Mouse (Mus musculus) liver, embryonic 15.5 days (tissue): ENCODE results near the gene Gnptab. TPM values are rescaled to one million over a fixed set of nuclear protein-coding genes. Genes with fewer than 3 reads are reported as not detected.

Experiments
- ATAC-seq: fragments of 200-750 bp; cut with Nextera tagmentation; 2 replicates; pipeline ENCODE4 v1.8.0; 2017; ENCODE audit warnings: moderate number of reproducible peaks, mild to moderate bottlenecking, moderate library complexity; ENCODE audit not compliant: insufficient read depth
- H3K27ac ChIP-seq: fragments of 300-500 bp; sonication (generic); replicated peaks from 2 replicates; pipeline ENCODE4 v1.5.1; 2015; ENCODE audit warnings: mild to moderate bottlenecking, inconsistent platforms
- H3K27me3 ChIP-seq: fragments of 300-500 bp; sonication (generic); 2 replicates; pipeline ENCODE4 v1.6.1; 2015; ENCODE audit warnings: mild to moderate bottlenecking, inconsistent platforms
- H3K36me3 ChIP-seq: fragments of 300-500 bp; sonication (generic); replicated peaks from 2 replicates; pipeline ENCODE4 v1.6.1; 2015; ENCODE audit warnings: moderate library complexity, mild to moderate bottlenecking, inconsistent platforms
- H3K4me1 ChIP-seq: fragments of 300-500 bp; sonication (generic); replicated peaks from 2 replicates; pipeline ENCODE4 v1.6.1; 2015; ENCODE audit warnings: inconsistent platforms
- H3K4me2 ChIP-seq: fragments of 300-500 bp; sonication (generic); 2 replicates; pipeline ENCODE4 v1.6.1; 2015; ENCODE audit warnings: moderate library complexity, mild to moderate bottlenecking, inconsistent platforms
- H3K4me3 ChIP-seq: fragments of 300-500 bp; sonication (generic); replicated peaks from 2 replicates; pipeline ENCODE4 v1.5.1; 2015; ENCODE audit warnings: mild to moderate bottlenecking, inconsistent platforms
- H3K9ac ChIP-seq: fragments of 300-500 bp; sonication (generic); 2 replicates; pipeline ENCODE4 v1.6.1; 2015; ENCODE audit warnings: moderate library complexity, mild to moderate bottlenecking, inconsistent platforms
- H3K9me3 ChIP-seq: fragments of 300-500 bp; sonication (generic); replicated peaks from 2 replicates; pipeline ENCODE4 v1.6.1; 2016; ENCODE audit warnings: inconsistent platforms
- WGBS: fragments of 180-500 bp; shearing (Covaris S2); methylation state at CpG from one replicate; pipeline ENCODE4 v1.1.7; 2015; ENCODE audit warnings: mixed read lengths; ENCODE audit not compliant: insufficient replicate concordance; 5-methylcytosine and 5-hydroxymethylcytosine counted together
- polyA plus RNA-seq: library from polyadenylated mRNA; unstranded; fragments of >200 nt; fragmentation: Nextera tagmentation; extraction: Ambion mirVana; gene quantifications from 2 replicates; pipeline ENCODE4 v1.2.1, GENCODE M21; 2015

The Gnptab gene
- polyA plus RNA-seq, 1 experiment from 2014 or later, result 2.7 TPM

- no peaks in the 10 kb centered on the region for H3K9me3 ChIP-seq
- H3K4me1 ChIP-seq, result peaks cover 41% of the 10 kb centered on the region
- no peak for ATAC-seq
- H3K36me3 ChIP-seq, result no peaks in the 10 kb centered on the region
- no peak overlapping the region for H3K4me3 ChIP-seq
- H3K27ac ChIP-seq, result no peak overlapping the region
- H3K27me3 ChIP-seq, result no peaks in the 10 kb centered on the region
- H3K9ac ChIP-seq, result no peak overlapping the region
- WGBS, result 53% methylated on average over 4 of the region's 4 CpGs
- H3K4me2 ChIP-seq, result no peak overlapping the region
These were observed 1.3 kb upstream of the Gnptab start for GRCm38 (mm10) chr10:88377666-88378065.

- 0 out of 2 replicates have a peak overlapping the region, but pooled peaks have one; percentile 59 for H3K27ac ChIP-seq
These were observed 1.1 kb downstream of the Gnptab start for GRCm38 (mm10) chr10:88380002-88380401.

GRCm38 (mm10) chr10:88380430-88381060 is 1.6 kb downstream of the Gnptab start:
- H3K27ac ChIP-seq, result no peak overlapping the region
- no peaks in the 10 kb centered on the region for H3K9me3 ChIP-seq
- H3K4me3 ChIP-seq, result peak overlapping the region; percentile 76
- 0 out of 2 replicates have a peak overlapping the region, but pooled peaks have one; percentile 65 for H3K9ac ChIP-seq
- WGBS, result 52% methylated on average over 14 of the region's 14 CpGs
- no peaks in the 10 kb centered on the region for H3K36me3 ChIP-seq
- H3K4me2 ChIP-seq, result peak overlapping the region; percentile 98
- H3K4me1 ChIP-seq, result peaks cover 56% of the 10 kb centered on the region
- no peaks in the 10 kb centered on the region for H3K27me3 ChIP-seq
- ATAC-seq, result no peak

More at GRCm38 (mm10) chr10:88380002-88380401, 1.1 kb downstream of the Gnptab start:
- ATAC-seq, result peak; percentile 72
- Histone ChIP-seq H3K9me3 (no peaks in the 10 kb centered on the region), H3K36me3 (no peaks in the 10 kb centered on the region), H3K4me3 (peak overlapping the region; percentile 76), H3K9ac (peak overlapping the region; percentile 65), H3K4me2 (peak overlapping the region; percentile 98), H3K4me1 (peaks cover 51% of the 10 kb centered on the region), H3K27me3 (no peaks in the 10 kb centered on the region)
- WGBS, result under 1% methylated on average over 11 of the region's 11 CpGs

- Histone ChIP-seq H3K27me3 (no peaks in the 10 kb centered on the region), H3K4me3 (no peak overlapping the region), H3K27ac (no peak overlapping the region), H3K4me2 (no peak overlapping the region), H3K9me3 (no peaks in the 10 kb centered on the region), H3K4me1 (peaks cover 63% of the 10 kb centered on the region), H3K9ac (no peak overlapping the region), H3K36me3 (no peaks in the 10 kb centered on the region)
- WGBS, result 52% methylated on average over 4 of the region's 4 CpGs
- ATAC-seq, result no peak
These were observed 2.4 kb downstream of the Gnptab start for GRCm38 (mm10) chr10:88381286-88381685.

DNA sequence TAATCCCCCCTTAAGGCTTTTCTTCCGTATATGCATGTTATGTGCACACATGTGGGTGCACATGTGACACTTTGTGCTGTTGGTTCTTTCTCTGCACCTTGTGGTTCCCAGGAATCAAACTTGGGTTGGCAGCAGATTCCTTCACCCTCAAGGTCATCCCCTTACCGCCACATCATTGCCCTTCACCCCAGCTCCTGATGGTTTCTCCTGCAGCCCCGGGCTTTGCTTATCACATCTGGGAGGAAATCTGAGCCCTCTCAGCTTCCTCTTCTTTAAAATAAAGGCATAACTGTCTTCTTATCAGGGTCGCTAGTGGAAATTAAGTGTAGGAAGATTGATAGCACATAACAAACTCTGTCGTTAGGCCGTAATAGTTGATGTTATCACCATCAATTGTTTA is 3.1 kb downstream of the Gnptab start:
- H3K4me2 ChIP-seq, result no peak overlapping the region
- H3K4me3 ChIP-seq, result no peak overlapping the region
- no peak for ATAC-seq
- no peaks in the 10 kb centered on the region for H3K27me3 ChIP-seq
- H3K9ac ChIP-seq, result no peak overlapping the region
- no peaks in the 10 kb centered on the region for H3K9me3 ChIP-seq
- WGBS, result 16% methylated on average over 6 of the region's 6 CpGs
- H3K27ac ChIP-seq, result no peak overlapping the region
- no peaks in the 10 kb centered on the region for H3K36me3 ChIP-seq
- peaks cover 60% of the 10 kb centered on the region for H3K4me1 ChIP-seq

DNA sequence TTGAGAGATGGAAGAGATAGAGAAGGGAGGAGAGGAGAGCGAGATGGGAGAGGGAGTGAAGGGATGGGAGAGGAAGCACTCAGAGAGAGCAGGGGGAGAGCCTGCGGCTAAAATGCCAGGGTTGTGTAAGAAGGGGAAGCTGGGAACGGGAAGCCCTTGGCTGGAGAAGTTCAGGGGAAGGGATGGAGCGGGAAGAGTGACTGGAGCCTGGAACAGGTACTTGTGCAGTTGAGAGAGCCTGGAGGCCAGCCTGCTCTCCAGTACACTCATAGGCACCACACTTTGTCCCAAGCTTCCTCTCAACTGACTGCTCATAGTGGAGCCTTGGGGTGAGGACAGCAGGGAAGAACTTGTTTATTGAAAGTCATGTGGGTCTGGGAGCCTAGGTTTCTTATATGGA is 4.5 kb downstream of the Gnptab start:
- no peak overlapping the region for H3K27ac ChIP-seq
- ATAC-seq, result no peak
- 38% methylated on average over 4 of the region's 4 CpGs for WGBS

DNA sequence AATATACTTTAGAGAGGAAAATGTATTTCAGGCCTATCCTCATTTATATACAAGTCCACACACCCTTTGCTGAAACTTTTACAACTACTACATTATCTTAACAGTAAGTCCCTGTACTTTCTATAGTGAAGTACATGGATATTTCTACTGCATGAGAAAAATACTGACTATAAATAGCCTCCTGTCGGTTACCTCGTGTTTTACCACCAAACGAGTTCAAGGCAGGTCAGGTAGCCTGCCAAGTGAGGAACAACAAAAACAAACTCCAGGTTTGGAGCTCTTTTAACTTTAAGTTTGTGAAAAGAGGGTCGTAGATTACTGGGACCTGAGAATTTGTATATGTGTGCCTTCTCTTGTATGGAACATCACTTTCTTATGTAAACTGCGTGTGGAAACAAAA is 5.1 kb downstream of the Gnptab start:
- Histone ChIP-seq H3K4me3 (no peak overlapping the region), H3K27me3 (no peaks in the 10 kb centered on the region), H3K27ac (no peak overlapping the region), H3K4me1 (peaks cover 60% of the 10 kb centered on the region), H3K36me3 (no peaks in the 10 kb centered on the region), H3K9ac (no peak overlapping the region), H3K9me3 (no peaks in the 10 kb centered on the region), H3K4me2 (no peak overlapping the region)
- WGBS, result 32% methylated on average over 5 of the region's 5 CpGs
- ATAC-seq, result no peak

More for the DNA sequence above, 4.5 kb downstream of the Gnptab start:
- Histone ChIP-seq H3K4me3 (no peak overlapping the region), H3K4me1 (peaks cover 59% of the 10 kb centered on the region), H3K9ac (no peak overlapping the region), H3K36me3 (no peaks in the 10 kb centered on the region), H3K9me3 (no peaks in the 10 kb centered on the region), H3K27me3 (no peaks in the 10 kb centered on the region), H3K4me2 (no peak overlapping the region)

DNA sequence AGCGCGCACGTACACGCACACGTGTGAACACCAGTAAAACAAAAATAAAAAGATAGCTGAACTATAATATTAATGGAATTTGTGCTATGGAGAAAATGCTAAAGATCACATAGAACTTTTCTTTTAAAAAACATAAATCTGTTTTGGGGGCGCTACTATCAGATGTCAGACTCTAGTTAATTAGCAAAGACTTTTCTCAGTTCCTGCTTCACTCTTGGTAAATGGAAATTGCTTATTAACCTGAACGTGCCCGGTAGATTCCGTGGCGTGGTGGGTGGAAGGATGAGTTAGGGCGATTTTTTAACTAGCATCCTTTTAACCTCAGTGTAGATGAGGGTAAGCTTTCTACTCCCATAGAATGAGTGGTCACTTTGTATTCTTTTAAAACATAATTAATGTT is 6.4 kb downstream of the Gnptab start:
- no peak overlapping the region for H3K4me2 ChIP-seq
- 73% methylated on average over 11 of the region's 11 CpGs for WGBS

DNA sequence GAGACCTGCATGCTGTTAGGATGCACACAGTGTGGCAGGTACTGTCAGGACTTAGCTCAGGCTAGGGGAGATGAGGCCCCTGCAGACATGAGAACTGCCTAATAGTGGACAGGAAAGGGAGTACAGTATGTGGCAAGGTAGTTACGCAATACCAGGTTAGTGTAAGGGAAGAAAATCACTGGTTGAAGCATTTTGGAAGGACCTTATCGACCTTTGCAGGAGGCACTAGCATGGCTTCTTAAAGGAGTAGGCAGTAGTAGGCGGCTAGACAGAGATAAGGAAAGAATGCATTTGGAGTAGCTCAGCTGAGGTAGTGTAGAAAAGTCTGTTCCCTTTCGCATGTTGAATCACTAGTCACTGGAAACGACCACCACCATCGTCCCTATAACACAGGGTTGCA is 6.8 kb downstream of the Gnptab start:
- Histone ChIP-seq H3K9ac (no peak overlapping the region), H3K4me1 (peaks cover 59% of the 10 kb centered on the region), H3K4me3 (no peak overlapping the region), H3K27me3 (no peaks in the 10 kb centered on the region), H3K27ac (no peak overlapping the region), H3K36me3 (no peaks in the 10 kb centered on the region), H3K9me3 (no peaks in the 10 kb centered on the region), H3K4me2 (peak overlapping the region; percentile 23; the same call in 1 of the 2 replicates)
- ATAC-seq, result peak; percentile 74
- WGBS, result 12% methylated on average over 6 of the region's 6 CpGs

More for the DNA sequence above, 6.4 kb downstream of the Gnptab start:
- no peaks in the 10 kb centered on the region for H3K9me3 ChIP-seq
- no peak overlapping the region for H3K27ac ChIP-seq
- H3K4me1 ChIP-seq, result peaks cover 60% of the 10 kb centered on the region
- H3K36me3 ChIP-seq, result no peaks in the 10 kb centered on the region
- no peak overlapping the region for H3K4me3 ChIP-seq
- no peak overlapping the region for H3K9ac ChIP-seq
- H3K27me3 ChIP-seq, result no peaks in the 10 kb centered on the region
- ATAC-seq, result no peak

GRCm38 (mm10) chr10:88386251-88386650 is 7.3 kb downstream of the Gnptab start:
- Histone ChIP-seq H3K27ac (no peak overlapping the region), H3K9ac (no peak overlapping the region), H3K9me3 (no peaks in the 10 kb centered on the region), H3K4me1 (peaks cover 54% of the 10 kb centered on the region), H3K4me2 (peak overlapping the region; percentile 23; the same call in 1 of the 2 replicates), H3K36me3 (no peaks in the 10 kb centered on the region), H3K4me3 (no peak overlapping the region), H3K27me3 (no peaks in the 10 kb centered on the region)
- 29% methylated on average over 6 of the region's 6 CpGs for WGBS
- no peak for ATAC-seq

DNA sequence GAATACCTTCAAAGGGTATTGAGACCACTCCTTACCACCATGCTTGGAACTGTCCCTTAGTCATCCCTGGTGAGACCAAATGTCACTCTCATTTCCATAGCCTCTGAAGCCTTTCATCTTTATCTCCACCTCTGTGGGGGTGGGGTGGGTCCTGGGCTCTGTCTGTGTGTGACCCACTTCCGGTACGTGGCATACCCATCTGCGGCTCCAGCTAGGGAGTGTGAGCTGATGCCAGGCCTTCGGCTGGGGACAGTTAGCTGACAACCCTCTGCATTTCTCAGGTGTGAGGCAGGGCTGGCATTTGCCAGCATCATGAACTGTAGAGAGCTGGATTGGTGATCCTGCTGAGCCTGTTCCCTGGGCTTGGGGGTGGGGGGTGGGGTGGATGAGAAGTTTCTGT is 10.6 kb downstream of the Gnptab start:
- no peak for ATAC-seq
- no peak overlapping the region for H3K27ac ChIP-seq
- no peak overlapping the region for H3K4me3 ChIP-seq
- WGBS, result 18% methylated on average over 4 of the region's 4 CpGs
- no peaks in the 10 kb centered on the region for H3K9me3 ChIP-seq
- peaks cover 40% of the 10 kb centered on the region for H3K4me1 ChIP-seq
- no peaks in the 10 kb centered on the region for H3K36me3 ChIP-seq
- no peaks in the 10 kb centered on the region for H3K27me3 ChIP-seq
- H3K4me2 ChIP-seq, result peak overlapping the region; percentile 13; the same call in 1 of the 2 replicates
- no peak overlapping the region for H3K9ac ChIP-seq
